Mouse (Mus musculus) B cell, adult 62 days (primary cell): ENCODE results near the gene Blvrb. TPM values are rescaled to one million over a fixed set of nuclear protein-coding genes. Genes with fewer than 3 reads are reported as not detected.

Source experiments
- total RNA-seq: library from RNA; stranded (reverse); gene quantifications from 4 replicates; pipeline ENCODE4 v1.2.4, GENCODE M21; 2023

The Blvrb gene
- 68.1 to 75.9 TPM (median 70.4 TPM) in 4 replicates for total RNA-seq

GRCm38 (mm10) chr7:27447419-27448286 is at the start of gene Blvrb, which contains the start of gene Sptbn4:
Gene Blvrb, plus strand, starts transcription at chr7:27447978.
Gene Sptbn4, minus strand, starts transcription at chr7:27447686.

GRCm38 (mm10) chr7:27473156-27473834 is 25.5 kb downstream of the Blvrb start, which contains the start of gene Sertad3:
Gene Sertad3, plus strand, starts transcription at chr7:27473768.

GRCm38 (mm10) chr7:27486770-27487697 is 39.3 kb downstream of the Blvrb start, which contains the start of gene Sertad1:
Gene Sertad1, plus strand, starts transcription at chr7:27486910.

GRCm38 (mm10) chr7:27499036-27499435 is 51.3 kb downstream of the Blvrb start, which contains the start of gene Prx:
Gene Prx, plus strand, starts transcription at chr7:27499324.

Other genes with a start within 250 kb of the Blvrb start
- 18.8 to 22.0 TPM (median 20.4 TPM) in 4 replicates for gene Itpkc, start 219.3 kb upstream of the Blvrb start, total RNA-seq
- 24.1 to 29.2 TPM (median 27.8 TPM) in 4 replicates for gene Coq8b, start 215.0 kb upstream of the Blvrb start, total RNA-seq
- gene Numbl, start 189.5 kb upstream of the Blvrb start, total RNA-seq, result 1.4 to 2.6 TPM (median 2.1 TPM) in 4 replicates
- 0.83 to 1.2 TPM (median 1.0 TPM) in 4 replicates for gene Ltbp4, start 110.3 kb upstream of the Blvrb start, total RNA-seq
- 85.2 to 97.4 TPM (median 91.1 TPM) in 4 replicates for gene Shkbp1, start 92.0 kb upstream of the Blvrb start, total RNA-seq
- gene Gm20479, start 90.6 kb upstream of the Blvrb start, total RNA-seq, result 7.5 to 14.1 TPM (median 9.1 TPM) in 3 of 4 replicates, not detected in the other
- gene Sptbn4, start 292 bp upstream of the Blvrb start, total RNA-seq, result 0.18 to 0.29 TPM (median 0.28 TPM) in 3 of 4 replicates, not detected in the other
- 12.7 to 16.7 TPM (median 15.1 TPM) in 4 replicates for gene Sertad3, start 25.8 kb downstream of the Blvrb start, total RNA-seq
- gene Sertad1, start 38.9 kb downstream of the Blvrb start, total RNA-seq, result 32.1 to 39.2 TPM (median 35.5 TPM) in 4 replicates
- gene Prx, start 51.3 kb downstream of the Blvrb start, total RNA-seq, result 0.18 to 0.44 TPM (median 0.29 TPM) in 3 of 4 replicates, not detected in the other
- gene Hipk4, start 75.3 kb downstream of the Blvrb start, total RNA-seq, result not detected in 4 replicates
- gene Pld3, start 105.2 kb downstream of the Blvrb start, total RNA-seq, result 64.7 to 72.8 TPM (median 66.9 TPM) in 4 replicates
- gene 2310022A10Rik, start 105.3 kb downstream of the Blvrb start, total RNA-seq, result 22.1 to 29.3 TPM (median 26.5 TPM) in 4 replicates
- gene Akt2, start 143.6 kb downstream of the Blvrb start, total RNA-seq, result 95.6 to 114 TPM (median 104 TPM) in 4 replicates
- gene Ttc9b, start 205.9 kb downstream of the Blvrb start, total RNA-seq, result not detected in 4 replicates
- 12.2 to 17.9 TPM (median 13.6 TPM) in 4 replicates for gene Map3k10, start 226.6 kb downstream of the Blvrb start, total RNA-seq
- gene Zfp607b, start 241.4 kb downstream of the Blvrb start, total RNA-seq, result 1.1 to 2.5 TPM (median 1.9 TPM) in 4 replicates